Mouse (Mus musculus) kidney, adult 18-20 months (tissue): ENCODE measurements around the gene Dkk1.
"Not testable (repeated sequence)": the region's sequence is repeated elsewhere in the genome, so short reads cannot be mapped to it uniquely, and the experiment has no call there.

Experiments used
- DNase-seq: peaks from one replicate; pipeline ENCODE4 v3.0.0; 2021

The Dkk1 gene

DNA sequence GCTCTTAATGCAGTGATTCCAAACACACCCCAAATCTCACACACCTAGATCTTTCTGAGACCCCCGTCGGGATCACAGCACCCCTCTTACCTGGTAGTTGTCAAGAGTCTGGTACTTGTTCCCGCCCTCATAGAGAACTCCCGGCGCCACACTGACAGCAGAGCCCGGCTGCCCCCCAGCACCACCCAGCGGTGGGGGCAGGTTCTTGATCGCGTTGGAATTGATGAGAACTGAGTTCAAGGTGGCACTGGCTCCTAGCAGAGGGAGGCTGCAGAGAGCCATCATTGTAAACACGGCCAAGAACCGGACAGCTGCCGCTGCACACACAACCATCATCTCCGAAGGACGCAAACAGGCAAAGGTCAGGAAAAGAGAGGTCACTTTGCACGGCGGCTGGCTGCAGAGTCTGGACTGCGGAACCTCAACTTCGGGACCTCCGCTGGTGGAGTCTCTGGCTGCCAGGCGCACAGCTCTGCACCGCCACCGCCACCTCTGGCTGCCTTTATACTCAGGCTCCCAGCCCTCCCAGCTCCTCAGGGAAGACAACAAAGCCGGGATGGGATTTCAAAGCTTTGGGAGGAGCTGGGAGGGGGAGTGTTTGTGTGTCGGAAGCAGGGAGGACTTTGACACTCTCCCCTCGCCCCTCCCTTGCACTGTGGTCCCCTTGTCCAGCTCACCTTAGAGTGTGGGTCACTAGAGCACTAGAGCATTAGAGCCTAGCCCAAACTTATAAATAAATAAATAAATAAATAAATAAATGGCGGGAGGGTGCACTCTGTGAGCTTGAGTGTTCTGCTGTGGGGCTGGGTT lies at the start of gene Dkk1:
Dkk1 (minus strand) TSS at position 622 of the 810 bp plus-strand sequence.
- peak; percentile 34 for DNase-seq

DNA sequence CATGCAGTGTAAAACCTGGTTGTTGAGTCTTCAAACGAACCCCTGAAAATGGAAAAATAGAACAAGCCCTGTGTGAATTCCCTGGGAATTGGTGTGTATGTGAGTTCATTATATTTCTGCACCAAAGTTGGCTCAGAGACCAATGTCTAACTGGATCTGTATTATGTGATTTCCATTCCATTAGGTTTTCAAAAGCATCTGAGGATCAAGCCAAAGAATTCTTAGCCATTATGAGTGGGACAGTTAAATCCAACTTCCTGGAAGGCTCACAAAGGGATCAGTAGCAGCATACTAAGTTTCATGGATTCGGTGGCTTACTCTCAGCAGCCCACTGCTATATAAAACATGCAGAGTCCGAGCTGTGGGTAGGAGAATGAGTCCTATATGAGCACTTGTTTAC lies 36.9 kb upstream of the Dkk1 start:
- no peak for DNase-seq

DNA sequence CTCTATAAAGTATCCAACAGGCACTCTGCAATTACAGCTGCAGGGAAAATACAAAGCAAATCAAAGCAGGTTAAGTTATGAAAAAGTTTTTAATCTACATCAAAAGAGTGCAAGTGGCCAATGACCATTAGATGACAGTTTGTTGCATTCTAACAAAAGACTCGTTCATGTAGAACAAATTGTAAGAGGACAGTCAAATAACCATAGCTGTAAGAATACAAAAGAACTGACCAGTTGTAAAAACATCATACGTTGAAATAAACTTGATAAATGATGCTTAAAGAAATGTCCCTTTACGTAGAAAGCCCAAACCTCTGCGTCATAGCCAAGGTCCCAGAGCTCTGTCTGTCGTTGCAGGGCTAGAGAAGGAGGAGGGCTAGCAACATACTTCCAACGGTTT lies 15.1 kb upstream of the Dkk1 start:
- no peak for DNase-seq

DNA sequence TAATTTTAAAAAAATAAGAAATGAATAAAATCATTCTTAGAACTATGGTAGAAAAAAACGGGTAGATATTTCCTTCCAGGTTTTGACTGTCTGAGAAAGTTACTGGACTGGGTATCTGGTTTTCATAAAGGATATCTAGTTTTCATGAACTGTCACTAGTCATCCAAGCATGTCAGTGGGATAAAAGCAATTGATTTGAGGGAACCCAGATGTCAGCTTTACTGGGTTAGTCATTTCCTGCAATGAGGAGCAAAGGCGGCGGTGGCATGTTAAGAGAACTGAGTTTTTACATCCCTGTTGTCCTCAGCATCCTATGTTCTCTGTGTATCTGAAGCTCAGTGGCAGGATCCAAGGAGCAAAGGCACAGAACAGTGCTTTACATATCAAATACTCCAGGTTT lies 14.4 kb upstream of the Dkk1 start:
- no peak for DNase-seq

DNA sequence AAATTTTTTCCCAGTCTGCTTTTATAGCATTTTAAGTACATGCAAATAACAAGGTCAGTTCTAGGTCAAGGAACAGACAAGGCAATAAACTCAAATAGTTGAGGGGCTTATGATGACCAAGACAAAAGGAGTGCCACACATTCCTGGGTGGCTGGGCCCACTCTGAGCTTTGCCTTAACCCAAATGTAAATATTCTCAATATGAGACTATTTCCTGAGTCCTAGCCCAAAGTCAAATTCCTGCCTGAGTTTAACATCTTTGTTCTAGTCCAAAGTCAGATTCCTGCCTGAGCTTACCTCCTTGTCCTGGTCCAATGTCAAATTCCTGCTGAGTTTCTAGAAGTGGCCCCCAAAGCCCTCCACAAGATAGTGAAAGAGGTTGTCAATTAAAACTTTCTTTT lies 8.6 kb upstream of the Dkk1 start:
- DNase-seq = no peak

DNA sequence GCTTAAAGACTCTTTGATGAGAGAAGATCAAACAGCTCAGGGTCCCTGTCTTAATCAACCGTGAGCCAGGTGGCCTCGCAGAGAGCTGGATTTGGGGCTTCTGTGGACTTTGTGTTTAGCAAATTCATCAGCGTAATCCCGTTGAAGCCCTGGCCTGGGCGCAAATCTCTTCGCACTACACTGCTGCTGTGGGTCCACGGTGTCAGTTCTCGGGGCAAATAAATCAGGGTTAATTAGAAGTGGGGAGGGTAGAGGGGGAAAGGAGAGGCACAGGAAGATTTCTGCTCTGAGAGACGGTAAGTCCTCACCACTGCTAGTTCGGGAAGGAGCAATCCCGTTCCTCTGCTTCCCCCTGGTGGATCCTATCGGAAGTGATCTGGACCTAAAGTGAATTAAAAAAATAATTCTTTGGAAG lies 5.0 kb upstream of the Dkk1 start:
- peak; percentile 77 for DNase-seq

DNA sequence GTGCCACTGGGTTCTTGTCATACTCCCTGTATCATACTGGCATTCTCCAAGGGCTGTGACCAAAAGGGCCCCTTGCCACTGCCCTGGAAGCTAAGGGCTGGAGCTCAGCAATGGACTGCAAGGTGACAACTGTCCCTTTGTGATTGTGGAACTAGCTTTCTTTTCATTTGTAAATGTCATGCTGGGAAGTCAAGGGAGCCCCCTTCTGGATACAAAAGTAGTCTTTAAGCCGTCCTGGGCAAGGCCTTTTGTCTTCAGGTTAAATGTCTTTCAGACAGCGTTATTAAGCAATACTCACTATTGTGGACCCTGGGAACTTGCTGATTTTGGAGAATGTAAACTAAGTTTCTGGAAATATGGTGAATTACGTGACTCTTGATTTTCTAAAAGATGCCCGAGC lies 4.3 kb upstream of the Dkk1 start:
- no peak for DNase-seq

DNA sequence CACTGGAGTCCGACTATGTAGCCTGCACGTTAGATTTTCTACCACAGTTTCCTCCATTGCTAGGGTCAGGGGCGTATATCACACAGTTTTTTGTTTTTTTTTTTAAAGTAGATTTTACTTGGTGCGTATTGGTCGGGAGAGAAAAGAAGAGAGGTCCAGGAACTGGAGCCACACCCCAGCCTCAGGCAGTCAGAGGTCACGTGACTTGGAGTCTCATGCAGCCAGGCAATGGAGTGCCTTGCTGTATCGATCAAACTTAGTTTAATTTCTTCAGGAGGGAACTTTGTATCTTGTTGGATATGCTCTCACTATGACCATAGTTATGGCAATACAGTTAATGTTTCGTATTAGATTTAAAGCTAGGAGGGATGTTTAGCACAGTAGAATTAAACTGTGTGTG lies 2.8 kb upstream of the Dkk1 start:
- DNase-seq = no peak

DNA sequence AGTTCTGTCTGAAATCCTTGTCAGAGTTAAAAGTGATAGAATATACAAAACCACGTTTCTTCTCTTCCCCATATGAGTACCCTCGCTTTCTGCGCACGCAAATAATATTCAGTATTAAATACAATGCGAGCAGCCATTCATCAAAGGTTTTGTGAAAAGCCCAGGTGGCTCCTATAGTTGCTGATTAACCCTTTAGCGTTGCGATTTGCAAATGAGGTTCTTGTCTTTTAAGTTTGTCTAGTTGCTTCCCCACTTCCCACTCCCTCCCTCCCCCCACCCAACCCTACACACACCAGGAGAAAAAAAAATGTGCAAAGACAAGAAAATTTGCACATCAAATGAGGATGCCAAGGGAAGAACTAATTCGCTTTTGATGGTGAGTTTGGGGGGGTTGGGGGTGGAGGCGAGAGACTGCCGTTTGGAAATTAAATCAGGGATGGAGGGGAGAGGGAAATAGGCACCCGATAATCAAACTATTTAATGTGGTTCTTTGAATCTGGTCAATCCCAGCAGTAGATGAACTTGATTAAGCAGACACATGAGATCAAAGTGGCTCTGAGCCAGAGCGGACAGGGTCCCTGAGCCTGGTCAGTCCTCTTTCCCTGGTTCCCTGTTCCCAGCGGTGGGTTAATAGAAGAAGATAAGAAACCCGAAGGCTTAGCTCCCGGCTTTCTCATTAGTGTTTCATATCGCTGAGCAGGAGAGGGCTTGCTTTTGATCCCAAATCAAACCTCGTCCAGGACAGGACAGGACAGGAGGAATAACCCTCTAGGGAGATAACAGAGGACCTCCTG lies 586 bp upstream of the Dkk1 start:
- DNase-seq = no peak

DNA sequence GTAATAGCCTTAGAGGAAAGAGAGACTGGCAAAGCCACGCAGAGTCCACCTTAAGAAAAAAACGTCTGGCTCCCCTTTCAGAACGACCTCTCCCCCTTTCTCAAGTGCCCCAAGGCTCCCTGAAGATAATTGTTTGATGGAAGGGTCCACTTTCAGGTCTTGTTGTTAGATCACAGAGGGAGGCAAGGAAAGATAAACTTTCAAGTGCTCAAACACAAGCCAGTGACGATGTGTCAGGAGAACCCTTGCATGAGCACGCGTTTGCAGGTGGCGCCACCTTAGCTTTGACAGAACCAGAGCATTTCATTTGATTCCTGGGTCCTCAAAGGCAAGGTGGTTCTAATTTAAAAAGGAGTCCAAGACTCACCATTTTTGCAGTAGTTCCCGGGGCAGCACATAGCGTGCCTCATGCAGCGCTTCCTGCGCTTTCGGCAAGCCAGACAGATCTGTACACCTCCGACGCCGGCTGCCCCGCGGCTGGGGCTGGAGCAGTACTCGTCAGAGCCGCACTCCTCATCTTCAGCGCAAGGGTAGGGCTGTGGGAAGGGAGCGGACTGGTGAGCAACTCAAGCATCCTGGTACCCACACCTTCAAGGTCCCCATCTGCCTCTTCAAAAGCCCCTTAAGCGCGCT lies 938 bp downstream of the Dkk1 start:
- DNase-seq = peak; percentile 15

DNA sequence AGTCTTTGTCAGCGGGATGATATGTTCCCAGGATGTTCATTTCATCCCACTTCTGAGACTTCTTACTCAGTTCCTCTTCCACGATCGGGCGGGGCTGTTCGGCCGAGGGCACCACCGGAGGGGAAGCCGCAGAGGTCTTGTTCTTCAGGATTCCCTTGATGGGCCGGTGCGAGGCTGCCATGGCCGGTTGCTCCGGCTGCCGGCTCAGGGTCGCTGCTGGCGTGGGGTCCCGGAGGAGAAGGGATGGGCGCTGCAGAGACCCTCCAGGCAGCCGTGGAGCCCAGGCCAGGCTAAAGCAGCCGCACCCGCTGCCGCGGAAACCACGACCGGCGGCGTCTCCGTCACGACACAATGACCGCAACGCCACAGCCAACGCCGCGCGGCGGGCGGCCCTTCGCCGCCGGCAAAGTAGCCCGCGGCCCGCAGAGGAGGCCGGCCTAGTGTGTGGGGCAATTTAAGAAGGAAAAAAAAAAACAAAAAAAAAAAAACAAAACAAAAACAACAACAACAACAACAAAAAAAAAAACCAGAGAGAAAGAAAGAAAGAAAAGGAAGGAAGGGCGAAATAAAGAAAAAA lies 10.0 kb downstream of the Dkk1 start:
- DNase-seq = not testable (repeated sequence)

DNA sequence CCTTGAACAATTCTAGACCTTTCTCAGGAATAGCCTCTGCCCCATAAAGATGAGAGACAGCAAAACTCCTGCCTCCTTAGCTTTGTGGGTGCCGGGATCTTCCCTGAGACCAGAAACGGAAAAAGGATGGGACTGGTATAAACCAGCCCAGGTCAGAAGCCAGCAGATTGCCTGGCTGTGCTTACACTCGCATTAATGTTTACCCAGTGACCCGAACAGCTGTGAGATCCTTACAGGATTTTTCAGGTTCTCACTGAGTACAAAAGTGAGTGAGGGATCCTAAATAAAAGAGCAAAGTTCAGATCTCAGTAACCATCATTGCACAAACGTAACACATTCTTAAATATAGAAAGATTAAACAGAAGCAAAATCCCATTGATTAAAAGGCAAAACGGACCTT lies 32.7 kb downstream of the Dkk1 start:
- DNase-seq = peak; percentile 66

DNA sequence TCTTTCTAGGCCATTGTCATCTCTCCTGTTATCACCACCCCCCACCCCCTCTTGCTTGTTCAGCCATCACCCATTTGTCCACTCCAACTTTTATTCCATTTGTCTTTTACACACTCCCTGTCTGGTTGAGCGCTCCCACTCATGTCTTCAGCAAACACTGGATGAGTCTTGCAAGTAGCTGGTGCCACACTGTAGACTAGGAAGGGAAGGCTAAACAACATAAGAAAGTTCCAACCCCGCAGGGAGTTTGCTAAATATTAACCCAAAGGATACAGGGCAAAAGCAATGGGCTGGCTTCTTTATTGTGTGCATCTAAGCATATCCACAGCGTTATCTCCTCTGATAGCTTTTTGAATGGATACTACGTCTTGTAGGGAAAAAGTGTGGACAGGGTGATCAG lies 39.0 kb downstream of the Dkk1 start:
- peak; percentile 13 for DNase-seq

DNA sequence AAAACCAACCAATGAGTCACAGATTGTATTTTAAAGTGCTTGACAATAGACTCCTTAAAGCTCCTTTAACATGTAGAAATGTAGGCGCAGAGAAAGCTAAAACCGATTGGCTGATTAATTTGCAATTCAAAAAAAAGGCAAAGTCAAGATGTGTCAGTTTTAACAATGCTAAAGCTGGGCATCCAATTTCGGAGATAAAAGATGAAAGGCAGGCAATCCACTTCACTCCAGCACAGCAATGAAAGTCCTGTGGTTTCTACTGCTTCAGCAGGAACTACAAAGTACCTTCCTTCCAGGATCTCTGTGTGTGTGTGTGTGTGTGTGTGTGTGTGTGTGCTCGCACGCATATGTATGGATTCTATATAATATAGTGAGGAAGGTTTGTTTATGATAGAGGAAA lies 44.0 kb downstream of the Dkk1 start:
- DNase-seq = no peak
